Mouse (Mus musculus) layer of hippocampus, postnatal 36 days (tissue): Measurements from ENCODE around the gene Ago4. TPM values are rescaled to one million over a fixed set of nuclear protein-coding genes. Genes with fewer than 3 reads are reported as not detected.
A peak's percentile ranks its signal among the peaks of the same experiment; 100 is the strongest.

Experiments
- DNase-seq, 2 experiments: peaks; one replicate each; pipeline ENCODE4 v3.0.0; 2022
- microRNA-seq, 2 experiments: library from miRNA; unstranded; fragments of <30 nt; microRNA quantifications; one replicate each; pipeline ENCODE4 v1.2.0; 2021
- total RNA-seq, 2 experiments: library from RNA; stranded (reverse); gene quantifications; 2 replicates each; pipeline ENCODE4 v1.2.3; 2021

Gene Ago4
- total RNA-seq, 2 experiments from 2014 or later = 8.5 to 9.6 TPM

GRCm38 (mm10) chr4:126468925-126469324, 64.3 kb downstream of the Ago4 start:
- DNase-seq = no peak

- peak; percentile 96 for DNase-seq
Measured at GRCm38 (mm10) chr4:126468285-126468901, 64.9 kb downstream of the Ago4 start, which contains the start of gene Ago1. Gene Ago1, minus strand, starts transcription at chr4:126468583.

GRCm38 (mm10) chr4:126467721-126468284, 65.5 kb downstream of the Ago4 start:
- peak; percentile 51 to 52 for DNase-seq

- no peak for DNase-seq
Measured at GRCm38 (mm10) chr4:126466251-126466750, 67.0 kb downstream of the Ago4 start.

- peak; percentile 43 to 46 for DNase-seq
Measured at GRCm38 (mm10) chr4:126465843-126466242, 67.4 kb downstream of the Ago4 start.

GRCm38 (mm10) chr4:126464892-126465235, 68.4 kb downstream of the Ago4 start:
- no peak for DNase-seq

GRCm38 (mm10) chr4:126464189-126464891, 68.9 kb downstream of the Ago4 start:
- no peak for DNase-seq

GRCm38 (mm10) chr4:126455441-126455840, 77.8 kb downstream of the Ago4 start:
- no peak for DNase-seq

- no peak for DNase-seq
Measured at GRCm38 (mm10) chr4:126454547-126455254, 78.6 kb downstream of the Ago4 start.

GRCm38 (mm10) chr4:126450268-126450667, 83.0 kb downstream of the Ago4 start:
- DNase-seq = no peak

GRCm38 (mm10) chr4:126447126-126447525, 86.1 kb downstream of the Ago4 start:
- DNase-seq = no peak

GRCm38 (mm10) chr4:126444528-126444927, 88.7 kb downstream of the Ago4 start:
- no peak for DNase-seq

Small RNAs within 50 kb of the gene (microRNA-seq; reads per million reads assigned to microRNA genes)
- gene Mir7119 = 0 reads per million in 2 experiments

Other genes with a start within 250 kb of the Ago4 start
- 1 to 10 TPM in 1 of 2 experiments, under 1 TPM in 1; 0.60 to 1.3 TPM for gene Col8a2, start 246.7 kb downstream of the Ago4 start, total RNA-seq
- gene Adprhl2, start 211.8 kb downstream of the Ago4 start, total RNA-seq = 10 to 100 TPM; 29.3 to 30.3 TPM
- 1 to 10 TPM; 1.8 to 2.1 TPM for gene Tekt2, start 207.8 kb downstream of the Ago4 start, total RNA-seq
- gene Ago3, start 103.9 kb downstream of the Ago4 start, total RNA-seq = 10 to 100 TPM; 37.5 to 45.4 TPM
- 10 to 100 TPM; 60.0 to 60.5 TPM for gene Ago1, start 64.9 kb downstream of the Ago4 start, total RNA-seq
- 1 to 10 TPM in 1 of 2 experiments, under 1 TPM in 1; 0.58 to 1.3 TPM for gene Clspn, start 23.5 kb upstream of the Ago4 start, total RNA-seq
- gene 5730409E04Rik, start 76.3 kb upstream of the Ago4 start, total RNA-seq = 10 to 100 TPM; 62.2 to 74.0 TPM
- gene Psmb2, start 144.2 kb upstream of the Ago4 start, total RNA-seq = 100 to 1,000 TPM; 103 to 111 TPM
- gene Tfap2e, start 202.8 kb upstream of the Ago4 start, total RNA-seq = not detected
- 1,000 to 10,000 TPM; 1,851 to 1,927 TPM for gene Ncdn, start 220.0 kb upstream of the Ago4 start, total RNA-seq
- gene AU040320, start 220.1 kb upstream of the Ago4 start, total RNA-seq = 10 to 100 TPM; 65.6 to 66.1 TPM